Mouse (Mus musculus): ENCODE measurements around the gene Wdr17. TPM values are rescaled to one million over a fixed set of nuclear protein-coding genes. Genes with fewer than 3 reads are reported as not detected.
"Not testable (repeated sequence)": the region's sequence is repeated elsewhere in the genome, so short reads cannot be mapped to it uniquely, and the experiment has no call there.

The Wdr17 gene
- polyA plus RNA-seq, 1 experiment, result 25.1 TPM

DNA sequence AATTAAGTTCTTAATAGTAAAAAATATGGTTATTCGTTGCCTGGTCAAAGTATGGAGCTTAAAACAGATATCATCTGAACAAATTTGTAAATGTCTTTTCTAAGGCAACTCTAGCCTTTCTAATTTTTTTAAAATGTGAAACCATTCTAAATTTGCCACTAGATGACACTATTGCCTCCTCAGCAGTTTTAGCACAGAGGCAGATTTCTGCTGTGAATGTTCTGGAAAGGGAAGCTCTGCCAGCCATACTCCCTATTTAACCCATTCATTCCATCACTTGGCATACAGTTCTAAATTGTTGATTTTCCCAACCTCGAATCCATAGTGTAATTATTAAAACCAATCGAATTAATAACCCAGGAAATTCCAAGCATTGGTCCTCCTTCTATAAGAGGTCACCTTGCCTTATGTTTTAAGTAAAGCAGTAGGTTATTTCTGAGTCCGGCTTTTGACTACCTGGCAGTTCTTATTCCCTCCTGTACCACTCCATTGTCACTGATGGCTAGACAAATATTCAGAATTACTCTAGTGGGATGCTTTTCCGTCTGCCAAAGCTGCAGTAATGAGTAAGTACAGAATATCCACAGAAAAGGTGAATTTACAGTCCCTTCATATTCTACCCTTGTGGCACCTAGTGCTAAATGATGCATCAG, 150.2 kb downstream of the Wdr17 start:
- no peak overlapping the region for H3K4me3 ChIP-seq (ENCODE audit: insufficient read depth, low read length)
- no peaks in the 10 kb centered on the region; the same call in 1 of the 2 replicates for H3K4me1 ChIP-seq (ENCODE audit: control insufficient read depth, insufficient read depth, low read length)
- no peak overlapping the region for H3K27ac ChIP-seq (ENCODE audit: insufficient read depth, low read length)
- TF ChIP-seq POLR2A (IDR thresholded peaks at IDR 0.05; ENCODE audit: extremely low read depth, insufficient read depth, low read length), result no peak
- TF ChIP-seq CTCF (IDR thresholded peaks at IDR 0.05; ENCODE audit: extremely low read depth, insufficient read depth, low read length), result peak; percentile 56; the same call in 1 of the 2 replicates

- TF ChIP-seq POLR2A (IDR thresholded peaks at IDR 0.05; ENCODE audit: extremely low read depth, insufficient read depth, low read length), result no peak
- no peak for TF ChIP-seq CTCF (IDR thresholded peaks at IDR 0.05; ENCODE audit: extremely low read depth, insufficient read depth, low read length)
- no peak overlapping the region for H3K27ac ChIP-seq (ENCODE audit: insufficient read depth, low read length)
- peak overlapping the region; percentile 53 for H3K4me3 ChIP-seq (ENCODE audit: insufficient read depth, low read length)
- H3K4me1 ChIP-seq (ENCODE audit: control insufficient read depth, insufficient read depth, low read length), result no peaks in the 10 kb centered on the region
Observed at GRCm38 (mm10) chr8:54724668-54725035, 162.3 kb downstream of the Wdr17 start.

GRCm38 (mm10) chr8:54723976-54724667, 162.9 kb downstream of the Wdr17 start:
- no peak overlapping the region for H3K27ac ChIP-seq (ENCODE audit: insufficient read depth, low read length)
- TF ChIP-seq CTCF (IDR thresholded peaks at IDR 0.05; ENCODE audit: extremely low read depth, insufficient read depth, low read length) (no peak), POLR2A (IDR thresholded peaks at IDR 0.05; ENCODE audit: extremely low read depth, insufficient read depth, low read length) (peak; percentile 46; the same call in 1 of the 2 replicates)
- H3K4me1 ChIP-seq (ENCODE audit: control insufficient read depth, insufficient read depth, low read length), result no peaks in the 10 kb centered on the region
- H3K4me3 ChIP-seq (ENCODE audit: insufficient read depth, low read length), result peak overlapping the region; percentile 53

DNA sequence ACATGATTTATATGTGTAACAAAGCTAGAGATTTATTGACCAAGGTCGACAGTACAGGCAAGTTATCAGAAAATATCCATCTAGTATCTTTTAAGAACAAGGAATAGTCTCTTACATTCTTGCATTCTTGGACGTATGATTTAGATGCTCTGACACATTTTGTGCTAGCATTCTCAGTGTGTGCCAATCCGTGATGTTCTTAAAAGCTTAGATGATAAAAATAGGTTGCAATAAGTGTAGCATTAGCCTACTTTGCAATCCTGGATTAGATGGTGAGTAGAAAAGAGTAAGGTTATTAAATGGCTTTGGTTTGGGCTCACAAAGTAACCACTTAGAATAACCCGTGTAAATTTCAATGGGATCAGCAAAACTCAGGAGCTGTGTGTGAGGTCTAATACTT, 168.5 kb downstream of the Wdr17 start:
- no peak for TF ChIP-seq POLR2A (IDR thresholded peaks at IDR 0.05; ENCODE audit: extremely low read depth, insufficient read depth, low read length)
- TF ChIP-seq CTCF (IDR thresholded peaks at IDR 0.05; ENCODE audit: extremely low read depth, insufficient read depth, low read length), result no peak
- H3K27ac ChIP-seq (ENCODE audit: insufficient read depth, low read length), result no peak overlapping the region
- H3K4me3 ChIP-seq (ENCODE audit: insufficient read depth, low read length), result no peak overlapping the region
- H3K4me1 ChIP-seq (ENCODE audit: control insufficient read depth, insufficient read depth, low read length), result no peaks in the 10 kb centered on the region

GRCm38 (mm10) chr8:54705743-54706142, 181.2 kb downstream of the Wdr17 start:
- H3K27ac ChIP-seq (ENCODE audit: insufficient read depth, low read length), result no peak overlapping the region
- H3K4me1 ChIP-seq (ENCODE audit: control insufficient read depth, insufficient read depth, low read length), result no peaks in the 10 kb centered on the region
- no peak for TF ChIP-seq POLR2A (IDR thresholded peaks at IDR 0.05; ENCODE audit: extremely low read depth, insufficient read depth, low read length)
- TF ChIP-seq CTCF (IDR thresholded peaks at IDR 0.05; ENCODE audit: extremely low read depth, insufficient read depth, low read length), result no peak
- H3K4me3 ChIP-seq (ENCODE audit: insufficient read depth, low read length), result no peak overlapping the region

DNA sequence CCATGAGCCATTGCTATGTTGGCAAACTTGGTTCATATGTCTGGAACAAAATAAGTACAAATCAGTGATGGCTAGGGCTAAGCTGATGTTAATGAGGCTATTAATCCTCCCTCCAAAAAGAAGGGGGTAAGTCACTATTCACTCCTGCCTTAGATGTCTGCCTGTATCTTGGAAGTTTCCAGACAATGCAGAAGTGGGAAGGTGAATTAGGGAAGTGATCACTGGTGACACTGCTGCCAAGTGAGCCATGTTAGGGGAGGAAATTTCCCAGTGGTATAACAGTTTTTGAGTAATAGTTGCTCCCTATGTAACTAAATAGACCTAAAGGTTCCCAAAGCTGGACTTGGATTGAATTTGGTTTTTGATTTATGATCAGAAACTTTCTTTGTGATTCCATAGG, 215.2 kb downstream of the Wdr17 start:
- TF ChIP-seq POLR2A (IDR thresholded peaks at IDR 0.05; ENCODE audit: extremely low read depth, insufficient read depth, low read length) (no peak), CTCF (IDR thresholded peaks at IDR 0.05; ENCODE audit: extremely low read depth, insufficient read depth, low read length) (no peak)
- Histone ChIP-seq H3K27ac (ENCODE audit: insufficient read depth, low read length) (no peak overlapping the region), H3K4me1 (ENCODE audit: control insufficient read depth, insufficient read depth, low read length) (no peaks in the 10 kb centered on the region), H3K4me3 (ENCODE audit: insufficient read depth, low read length) (no peak overlapping the region)

- Histone ChIP-seq H3K4me1 (ENCODE audit: control insufficient read depth, insufficient read depth, low read length) (no peaks in the 10 kb centered on the region), H3K27ac (ENCODE audit: insufficient read depth, low read length) (no peak overlapping the region), H3K4me3 (ENCODE audit: insufficient read depth, low read length) (no peak overlapping the region)
- TF ChIP-seq POLR2A (IDR thresholded peaks at IDR 0.05; ENCODE audit: extremely low read depth, insufficient read depth, low read length) (no peak), CTCF (IDR thresholded peaks at IDR 0.05; ENCODE audit: extremely low read depth, insufficient read depth, low read length) (no peak)
Observed at GRCm38 (mm10) chr8:54667756-54668155, 219.2 kb downstream of the Wdr17 start.

DNA sequence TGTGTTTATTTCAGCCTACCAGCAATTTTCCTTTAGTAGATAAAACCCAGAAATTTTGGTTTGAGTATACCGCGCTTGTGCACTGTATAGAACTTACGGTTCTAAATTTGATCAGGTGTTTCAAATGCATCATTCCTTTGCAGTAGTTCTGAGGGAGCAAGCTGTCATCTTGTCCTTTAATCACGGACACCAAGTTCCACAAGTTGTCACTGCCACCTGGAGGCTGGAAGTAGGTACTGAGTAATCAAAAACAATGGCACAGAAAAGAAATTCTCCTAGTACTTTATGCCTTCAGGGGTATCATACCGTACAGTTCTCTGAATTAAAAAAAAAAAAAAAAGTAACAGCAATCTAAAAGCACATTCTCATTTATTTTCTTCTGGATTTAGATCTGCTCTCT, 226.3 kb downstream of the Wdr17 start:
- Histone ChIP-seq H3K4me1 (ENCODE audit: control insufficient read depth, insufficient read depth, low read length) (no peaks in the 10 kb centered on the region), H3K4me3 (ENCODE audit: insufficient read depth, low read length) (no peak overlapping the region), H3K27ac (ENCODE audit: insufficient read depth, low read length) (no peak overlapping the region)
- peak; percentile 76 for TF ChIP-seq CTCF (IDR thresholded peaks at IDR 0.05; ENCODE audit: extremely low read depth, insufficient read depth, low read length)
- no peak for TF ChIP-seq POLR2A (IDR thresholded peaks at IDR 0.05; ENCODE audit: extremely low read depth, insufficient read depth, low read length)

DNA sequence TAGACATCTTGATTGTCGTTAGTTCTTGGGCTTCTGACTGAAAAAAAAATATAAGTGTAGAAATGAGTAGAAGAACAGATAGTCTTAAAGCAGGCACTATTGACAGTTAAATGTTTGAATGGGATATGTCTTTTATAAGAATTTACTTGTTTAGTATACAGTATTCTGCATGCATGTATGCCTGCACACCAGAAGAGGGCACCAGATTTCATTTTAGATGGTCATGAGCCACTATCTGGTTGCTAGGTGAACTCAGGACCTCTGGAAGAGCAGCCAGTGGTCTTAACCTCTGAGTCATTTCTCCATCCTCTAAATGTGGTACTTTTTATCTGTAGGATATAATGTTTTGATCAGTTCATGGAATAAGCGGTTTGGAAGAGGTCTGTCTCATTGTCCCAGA, 227.3 kb downstream of the Wdr17 start:
- no peak overlapping the region for H3K4me3 ChIP-seq (ENCODE audit: insufficient read depth, low read length)

DNA sequence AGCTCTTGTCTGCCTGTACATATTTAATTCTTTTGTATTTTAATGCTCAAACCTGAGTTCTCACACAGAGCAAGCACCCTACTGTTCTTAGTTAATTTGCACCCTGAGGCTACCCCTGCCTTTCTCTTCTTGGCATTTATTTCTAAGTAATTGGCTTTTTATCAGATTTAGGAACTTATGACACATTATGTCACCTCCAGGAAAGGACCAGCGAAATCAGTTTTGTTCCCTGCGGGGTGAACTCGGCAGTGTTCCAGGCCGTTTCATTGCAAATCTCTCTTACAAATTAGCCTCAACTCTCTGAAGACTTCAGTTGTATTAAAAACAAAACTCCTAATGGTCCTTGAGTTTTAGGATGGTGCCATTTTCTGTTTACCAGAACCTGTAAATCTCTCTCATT, 248.3 kb downstream of the Wdr17 start:
- Histone ChIP-seq H3K27ac (ENCODE audit: insufficient read depth, low read length) (no peak overlapping the region), H3K4me1 (ENCODE audit: control insufficient read depth, insufficient read depth, low read length) (no peaks in the 10 kb centered on the region), H3K4me3 (ENCODE audit: insufficient read depth, low read length) (no peak overlapping the region)
- no peak for TF ChIP-seq POLR2A (IDR thresholded peaks at IDR 0.05; ENCODE audit: extremely low read depth, insufficient read depth, low read length)
- no peak for TF ChIP-seq CTCF (IDR thresholded peaks at IDR 0.05; ENCODE audit: extremely low read depth, insufficient read depth, low read length)

More for the DNA sequence above, 227.3 kb downstream of the Wdr17 start:
- TF ChIP-seq POLR2A (IDR thresholded peaks at IDR 0.05; ENCODE audit: extremely low read depth, insufficient read depth, low read length), result no peak
- Histone ChIP-seq H3K4me1 (ENCODE audit: control insufficient read depth, insufficient read depth, low read length) (no peaks in the 10 kb centered on the region), H3K27ac (ENCODE audit: insufficient read depth, low read length) (no peak overlapping the region)

DNA sequence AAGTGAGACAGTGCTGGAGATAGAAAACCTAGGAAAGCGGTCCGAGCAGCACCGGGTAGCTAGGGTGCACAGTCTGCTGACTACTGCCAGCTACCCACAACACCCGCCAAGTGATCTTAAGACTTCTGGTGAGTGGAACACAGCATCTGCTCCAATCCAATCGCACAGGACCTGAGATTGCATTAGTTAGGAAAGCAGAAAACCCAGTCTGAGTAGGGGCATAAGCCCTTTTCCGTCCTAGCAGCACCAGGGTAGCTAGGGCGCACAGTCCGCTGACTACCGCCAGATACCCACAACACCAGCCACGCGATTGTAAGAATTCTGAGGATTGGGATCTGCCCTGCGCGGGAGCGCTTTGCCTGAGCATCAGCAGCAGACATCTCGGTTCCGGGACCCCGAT, 270.3 kb downstream of the Wdr17 start:
- H3K27ac ChIP-seq (ENCODE audit: insufficient read depth, low read length); H3K4me3 ChIP-seq (ENCODE audit: insufficient read depth, low read length); H3K4me1 ChIP-seq (ENCODE audit: control insufficient read depth, insufficient read depth, low read length): not testable (repeated sequence)

Measured in cortical plate, adult 2 months (tissue).